Mouse (Mus musculus) lung, adult 18-20 months (tissue): Measurements from ENCODE around the gene Sh3bp5.

Experiments used
- DNase-seq, 2 experiments: peaks; one replicate each; pipeline ENCODE4 v3.0.0; 2022; ENCODE audit warnings: mixed read lengths in 2 of 2

Gene Sh3bp5

DNA sequence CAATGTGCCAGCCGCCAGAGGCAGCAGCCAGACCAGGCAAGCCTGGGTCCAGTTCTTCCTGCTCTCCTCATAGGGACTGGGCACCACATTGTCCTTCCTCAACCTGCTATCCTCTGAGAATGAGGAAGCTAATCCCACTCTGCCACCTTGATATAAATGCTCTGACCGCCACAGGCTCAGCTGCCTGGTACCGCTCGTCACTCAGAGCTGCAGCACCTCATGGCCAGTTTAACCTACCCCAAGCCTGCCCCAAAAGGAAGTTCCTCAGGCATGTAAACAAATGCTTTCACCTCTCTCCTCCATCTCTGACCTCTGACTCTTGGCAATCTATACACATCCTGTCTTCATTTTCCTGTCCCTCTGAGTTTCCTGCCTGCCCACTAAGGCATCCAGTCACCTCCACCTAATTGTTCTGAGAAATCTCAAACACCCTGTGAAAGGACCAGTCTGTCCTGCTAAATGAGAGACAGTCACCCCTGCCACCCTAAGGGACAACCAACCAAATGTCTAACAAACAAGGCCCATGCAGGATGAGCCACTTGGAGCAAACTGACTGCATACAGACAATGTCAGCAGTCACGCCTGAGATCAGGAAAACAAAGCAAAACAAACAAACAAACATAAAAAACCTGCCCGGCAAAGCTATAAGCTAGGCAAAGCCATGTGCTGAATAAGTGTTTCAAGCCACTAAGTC is 27.8 kb downstream of the Sh3bp5 start:
- DNase-seq: no peak

DNA sequence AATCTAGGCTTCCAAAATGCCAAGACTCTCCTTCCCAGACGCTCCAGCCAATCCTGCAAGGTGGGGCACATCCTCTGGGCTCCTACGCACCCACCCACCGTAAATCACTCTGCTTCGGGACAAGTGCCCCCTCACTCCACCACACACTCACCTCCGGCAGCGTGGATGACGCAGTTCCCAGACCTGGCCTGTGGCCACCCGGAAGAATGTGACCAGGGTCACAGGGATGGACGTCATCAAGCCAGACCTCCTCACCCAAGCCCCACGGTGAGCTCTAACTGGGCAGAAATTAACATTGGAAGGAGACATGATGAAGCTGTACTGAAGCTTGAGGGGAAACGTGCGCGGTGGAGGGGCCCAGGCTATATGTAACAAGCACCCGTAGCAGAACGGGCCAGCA is 28.7 kb downstream of the Sh3bp5 start:
- DNase-seq: peak; percentile 52 to 70

DNA sequence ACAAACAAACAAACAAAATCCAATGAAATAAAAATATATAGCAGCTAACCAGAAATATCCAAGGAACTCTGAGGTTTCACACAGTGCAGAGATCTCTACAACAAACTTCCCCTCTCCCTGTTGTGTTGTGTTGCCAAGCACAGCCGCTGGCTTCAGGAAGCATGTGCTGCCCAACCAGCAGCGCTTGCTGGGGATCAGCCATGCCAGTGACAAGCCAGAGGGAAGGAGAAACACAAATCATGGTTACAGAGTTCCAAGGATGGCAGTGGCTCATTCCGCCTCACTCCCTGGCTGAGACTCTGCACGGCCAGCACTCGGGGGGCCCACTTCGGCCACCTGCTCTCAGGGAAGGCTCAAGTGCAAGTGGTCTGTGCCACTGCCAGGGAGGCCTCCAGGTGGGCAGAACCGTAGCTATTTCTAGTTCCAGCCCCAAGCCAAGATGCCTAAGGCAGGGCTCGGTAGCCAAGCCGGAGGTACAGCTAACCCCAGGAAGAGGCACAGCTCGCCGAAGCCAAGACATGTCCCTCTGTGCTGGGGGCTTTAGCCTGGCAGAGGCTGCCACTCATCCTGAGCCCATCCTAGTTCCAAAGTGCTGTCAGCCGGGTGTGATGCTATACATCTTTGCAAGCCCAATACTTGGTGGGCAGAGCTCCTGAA is 29.6 kb downstream of the Sh3bp5 start:
- DNase-seq: no peak

DNA sequence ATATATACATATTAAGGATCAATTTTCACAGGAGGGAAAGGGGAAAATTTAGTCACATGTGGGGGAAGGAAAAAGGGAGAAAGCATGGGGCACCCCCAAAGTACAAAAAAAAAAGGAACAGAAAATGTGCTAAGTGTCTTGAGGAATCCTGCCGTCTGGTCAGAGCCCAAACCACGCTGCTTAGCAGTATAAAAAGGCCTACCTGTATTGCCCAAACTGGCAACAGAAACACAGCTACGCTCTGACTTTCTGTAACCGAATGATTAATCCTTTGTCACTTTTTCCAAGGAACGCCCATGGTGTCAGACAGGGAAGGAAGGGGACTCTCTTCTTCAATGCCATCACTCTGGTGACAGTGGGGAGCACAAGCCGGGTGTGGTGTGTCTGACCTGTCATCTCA is 30.2 kb downstream of the Sh3bp5 start:
- no peak for DNase-seq

DNA sequence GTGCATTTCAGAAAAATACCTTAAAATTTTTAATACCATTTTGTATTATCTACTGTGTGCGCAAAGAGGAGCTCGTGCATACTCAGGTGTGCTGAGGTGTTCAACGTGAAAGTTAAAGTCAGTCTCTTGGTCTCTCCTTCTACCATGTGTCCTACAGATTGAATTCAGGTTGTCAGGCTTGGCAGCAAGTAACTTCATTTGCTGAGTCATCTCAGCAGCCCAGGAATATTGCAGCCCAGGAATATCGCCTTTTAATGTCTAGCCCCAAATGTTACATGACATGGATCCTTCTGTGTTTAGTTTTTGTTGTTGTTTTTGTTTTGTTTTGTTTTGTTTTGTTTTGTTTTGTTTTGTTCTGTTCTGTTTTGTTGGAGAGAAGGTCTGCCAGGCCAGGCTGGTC is 31.2 kb downstream of the Sh3bp5 start:
- no peak for DNase-seq

DNA sequence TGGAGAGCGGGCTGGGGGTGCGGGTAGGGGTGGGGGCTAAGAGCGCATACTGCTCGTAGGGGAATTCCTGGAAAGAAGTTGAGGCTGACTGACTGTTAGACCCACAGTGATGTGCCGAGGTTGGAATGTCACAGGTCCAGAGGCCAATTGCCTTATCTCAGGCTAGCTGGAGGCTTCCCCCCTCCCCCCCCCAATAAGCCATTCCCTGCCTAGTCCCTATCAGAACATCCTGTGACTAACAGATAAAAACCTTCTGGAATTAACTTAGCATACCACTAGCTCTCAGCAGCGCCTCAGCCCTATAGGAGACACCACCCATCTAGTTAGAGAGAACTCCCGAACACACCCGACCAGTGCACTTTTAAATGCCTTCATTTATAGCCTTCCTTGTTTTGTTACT is 31.9 kb downstream of the Sh3bp5 start:
- no peak for DNase-seq

DNA sequence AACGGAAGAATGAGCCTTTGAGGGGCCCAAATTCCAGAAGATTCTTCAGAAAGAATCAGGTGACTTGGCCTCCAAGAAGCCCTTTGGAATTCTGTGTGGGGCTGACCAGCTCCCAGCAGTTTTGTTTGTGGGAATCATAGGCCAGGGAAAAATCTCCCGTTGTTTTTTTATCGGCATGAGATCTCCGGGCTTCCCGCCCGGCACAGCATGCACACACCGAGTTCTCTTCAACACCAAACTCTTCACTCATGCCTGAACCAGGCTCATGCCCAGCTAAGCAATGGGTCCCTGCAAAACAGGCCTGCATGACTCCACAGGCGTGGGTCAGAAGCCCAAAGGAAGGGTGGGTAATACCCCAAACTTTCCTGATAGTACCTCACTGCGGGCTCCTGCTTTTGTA is 32.3 kb downstream of the Sh3bp5 start:
- no peak for DNase-seq

DNA sequence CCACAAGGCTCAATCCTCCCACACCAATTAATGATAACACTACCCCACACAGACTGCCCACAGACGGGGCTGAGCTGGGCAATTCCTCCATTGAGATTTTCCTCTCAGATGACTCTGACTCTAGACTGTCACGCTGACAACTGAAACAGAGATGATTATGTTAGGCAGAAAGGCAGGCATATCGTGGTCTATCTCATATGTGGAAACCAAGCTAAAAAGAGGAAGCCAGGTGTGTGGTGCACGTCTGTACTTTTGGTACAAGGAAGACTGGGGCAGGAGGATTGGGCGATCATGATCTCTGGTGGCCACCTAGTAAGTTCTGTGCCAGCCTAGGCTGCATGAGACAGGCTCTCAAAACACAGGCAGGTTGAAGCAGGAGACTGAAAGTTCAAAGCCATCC is 33.2 kb downstream of the Sh3bp5 start:
- DNase-seq: no peak

DNA sequence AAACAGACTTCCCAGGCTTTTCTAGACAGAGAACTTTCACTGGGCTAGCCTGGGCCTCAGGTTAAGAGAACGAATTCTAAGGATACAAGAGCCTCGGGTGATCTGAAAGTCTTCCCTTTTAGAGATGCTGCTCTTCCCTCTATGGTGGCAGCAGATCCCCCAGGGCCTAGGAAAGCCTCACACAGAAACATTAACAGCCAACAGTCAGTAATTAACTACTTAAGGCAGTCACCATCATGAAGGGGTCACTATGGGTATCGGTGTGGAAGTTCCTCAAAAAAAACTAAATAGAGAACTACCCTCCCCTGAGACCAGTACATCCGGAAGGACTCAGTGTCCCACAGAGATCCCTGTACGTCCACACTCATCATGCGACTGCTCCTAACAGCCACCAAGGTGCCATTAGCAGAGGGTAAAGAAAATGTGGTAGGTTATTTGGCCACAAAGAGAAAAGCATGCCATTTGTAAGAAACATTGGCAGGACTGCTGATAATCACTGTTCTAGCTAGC is 33.9 kb downstream of the Sh3bp5 start:
- no peak for DNase-seq

DNA sequence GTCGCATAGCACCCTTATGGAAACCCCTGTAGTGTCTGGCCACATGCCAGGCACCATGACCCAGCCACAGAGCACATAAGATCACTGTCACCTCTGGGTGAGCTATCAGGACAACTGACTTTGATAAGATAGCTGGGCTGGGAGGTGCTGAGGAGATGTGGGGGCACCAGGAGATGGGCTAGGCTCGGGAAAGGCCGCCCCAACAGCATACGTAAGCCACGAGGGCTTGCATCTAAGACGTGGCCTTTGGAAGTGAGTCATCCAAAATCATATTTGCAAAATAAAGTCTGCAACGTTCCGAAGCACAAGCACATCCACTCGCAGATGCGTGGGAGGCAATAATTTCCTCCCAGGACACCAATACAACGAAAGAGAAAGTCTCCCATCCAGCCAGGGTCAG is 35.0 kb downstream of the Sh3bp5 start:
- no peak for DNase-seq

DNA sequence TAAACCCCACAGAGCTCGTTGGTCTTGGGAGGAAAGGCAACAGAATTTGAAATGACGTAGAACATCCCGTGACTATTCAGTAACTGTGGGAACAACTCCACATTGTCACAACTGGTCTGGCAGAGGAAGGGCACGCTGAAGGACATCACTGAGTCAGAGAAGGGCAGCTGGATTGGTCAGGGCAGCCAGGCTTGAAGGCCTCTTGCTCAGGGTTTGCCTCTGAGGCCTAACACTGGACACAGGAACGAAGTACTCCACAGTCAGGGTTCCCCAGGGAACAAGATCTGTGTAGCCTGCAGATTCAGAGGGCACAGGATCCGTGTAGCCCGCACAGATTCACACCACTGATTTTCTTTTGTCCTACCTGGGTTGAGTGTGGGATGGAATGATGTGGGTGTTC is 35.6 kb downstream of the Sh3bp5 start:
- DNase-seq: no peak

DNA sequence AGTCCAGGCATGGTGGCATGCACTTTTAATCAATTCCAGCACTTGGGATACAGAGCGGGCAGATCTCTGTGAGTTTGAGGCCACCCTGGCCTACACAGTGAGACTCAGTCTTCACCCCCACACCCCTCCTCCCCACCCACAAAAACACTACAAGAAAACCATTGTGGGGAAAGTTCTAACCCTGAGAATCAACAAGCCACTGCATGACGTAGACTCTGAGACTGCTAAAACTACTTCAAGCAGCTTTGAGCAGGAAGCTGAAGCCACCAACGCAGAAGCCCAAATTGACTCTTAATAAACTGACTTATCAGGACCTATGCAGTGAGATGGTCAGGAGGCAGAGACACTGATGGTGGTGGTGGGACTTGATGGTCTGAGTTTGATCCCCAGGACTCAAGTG is 36.6 kb downstream of the Sh3bp5 start:
- no peak for DNase-seq

DNA sequence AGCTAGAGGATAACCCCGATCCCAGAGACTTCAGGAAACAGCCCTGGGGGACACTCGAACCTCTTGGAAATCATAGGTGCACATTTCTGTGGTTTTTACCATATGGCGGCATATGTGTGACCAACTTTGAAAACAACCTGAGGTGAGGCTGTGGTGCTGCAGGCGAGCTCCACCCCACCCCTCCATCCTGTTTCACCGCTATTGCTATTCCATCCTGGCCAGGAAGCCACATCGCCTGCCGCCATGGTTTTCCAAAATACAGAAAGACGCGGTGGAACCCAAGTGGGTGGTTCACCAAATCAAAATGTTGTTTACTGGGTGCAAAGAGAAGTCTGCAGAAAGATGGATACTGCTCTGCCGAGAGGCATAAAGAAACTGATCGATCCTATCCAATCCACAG is 37.1 kb downstream of the Sh3bp5 start:
- DNase-seq: no peak

DNA sequence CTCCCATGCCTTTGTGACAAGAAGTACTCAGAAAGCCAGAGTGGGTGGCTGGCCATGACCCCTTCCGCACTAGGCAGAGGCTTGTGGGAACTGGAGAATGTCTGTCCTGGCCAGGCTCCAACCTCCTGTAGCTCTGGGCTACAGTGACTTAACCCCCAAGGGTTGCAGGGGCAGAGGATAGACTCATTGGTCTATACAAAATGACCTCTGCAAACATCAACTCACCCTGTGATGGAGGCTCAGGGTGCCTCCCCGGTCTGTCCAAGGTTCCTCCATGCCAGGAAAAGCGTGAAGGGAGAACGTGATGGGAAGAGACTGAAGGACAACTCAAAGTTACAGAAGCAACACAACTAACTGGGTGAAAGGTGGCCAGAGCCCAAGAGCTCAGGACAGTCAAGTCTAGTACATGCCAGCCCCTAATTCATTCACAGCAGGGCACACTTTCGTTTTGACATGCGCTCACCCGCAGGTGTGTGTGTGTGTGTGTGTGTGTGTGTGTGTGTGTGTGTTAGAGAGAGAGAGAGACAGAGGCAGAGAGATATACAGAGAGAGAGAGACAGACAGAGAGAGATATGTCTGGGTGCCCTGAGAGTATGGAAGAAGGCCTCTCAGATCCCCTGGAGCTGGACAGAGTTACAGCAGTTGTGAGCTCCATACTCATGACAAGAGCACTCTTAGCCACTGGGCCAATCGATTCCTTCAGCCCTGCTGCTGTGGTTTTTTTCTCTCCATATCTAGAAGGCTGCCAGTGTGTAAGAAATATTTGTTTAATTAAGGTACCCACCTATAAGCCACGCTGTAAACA is 37.9 kb downstream of the Sh3bp5 start:
- DNase-seq: no peak

DNA sequence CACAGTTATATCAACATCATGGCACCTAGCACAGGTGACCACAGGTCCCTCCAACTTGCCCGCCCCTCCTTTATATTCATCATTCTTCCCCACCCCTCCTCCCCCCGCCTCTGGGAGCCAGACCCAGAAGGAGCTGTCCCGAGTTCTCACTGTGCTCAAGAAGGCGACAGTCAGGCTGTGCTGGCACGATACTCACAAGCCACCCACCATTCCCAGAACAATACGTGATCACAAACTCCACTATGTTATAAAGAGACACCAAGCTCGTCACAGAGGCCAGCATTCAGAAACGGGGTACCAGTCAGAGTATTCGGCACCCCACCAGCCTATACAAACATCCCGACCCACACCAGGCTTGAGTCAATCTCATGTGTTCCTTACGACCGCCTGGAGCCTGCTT is 38.5 kb downstream of the Sh3bp5 start:
- no peak for DNase-seq

DNA sequence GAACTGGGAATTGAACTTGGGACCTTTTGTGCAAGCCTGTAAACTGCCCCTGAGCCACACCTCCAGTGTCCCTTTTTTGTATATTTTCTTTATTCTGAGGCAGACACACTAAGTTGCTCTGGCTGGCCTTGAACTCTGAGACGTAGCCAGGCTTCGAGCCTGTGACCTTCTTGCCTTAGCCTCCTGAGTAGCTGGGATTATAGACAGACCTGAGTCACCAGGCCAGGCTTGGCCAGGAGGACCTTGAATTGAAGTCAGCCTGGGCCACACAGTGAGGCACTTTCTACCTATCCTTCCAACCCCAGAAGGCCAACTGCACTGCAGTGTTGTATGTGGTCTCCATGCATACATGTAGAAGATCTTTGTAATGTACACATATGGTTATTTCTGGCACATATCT is 39.5 kb downstream of the Sh3bp5 start:
- no peak for DNase-seq

DNA sequence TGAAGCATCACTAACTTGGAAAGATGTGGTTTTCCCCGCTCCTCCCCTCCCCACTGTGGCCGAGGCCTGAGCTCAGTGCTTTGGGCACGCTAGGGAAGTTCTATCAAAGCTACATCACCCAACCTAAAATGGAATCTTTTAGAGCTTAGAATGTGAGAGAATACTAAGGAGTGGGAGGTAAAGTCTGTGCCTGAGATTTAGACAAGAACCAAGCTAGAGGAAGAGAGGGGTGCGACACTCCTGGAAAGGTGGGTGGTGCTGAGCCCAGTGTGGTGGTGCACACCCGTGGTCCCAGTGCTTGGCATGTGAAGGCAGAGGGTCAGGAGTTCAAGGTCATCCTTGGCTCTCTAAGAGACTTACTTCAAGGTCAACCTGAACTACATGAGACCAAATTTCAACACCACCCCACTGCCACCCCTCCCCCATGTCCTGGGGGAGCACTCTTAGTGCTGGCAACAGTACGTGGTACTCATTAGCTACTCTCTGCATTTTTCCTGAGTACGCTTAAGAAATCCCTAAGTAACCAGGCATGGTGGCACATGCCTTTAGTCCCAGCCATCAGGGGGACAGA is 40.2 kb downstream of the Sh3bp5 start:
- no peak for DNase-seq

DNA sequence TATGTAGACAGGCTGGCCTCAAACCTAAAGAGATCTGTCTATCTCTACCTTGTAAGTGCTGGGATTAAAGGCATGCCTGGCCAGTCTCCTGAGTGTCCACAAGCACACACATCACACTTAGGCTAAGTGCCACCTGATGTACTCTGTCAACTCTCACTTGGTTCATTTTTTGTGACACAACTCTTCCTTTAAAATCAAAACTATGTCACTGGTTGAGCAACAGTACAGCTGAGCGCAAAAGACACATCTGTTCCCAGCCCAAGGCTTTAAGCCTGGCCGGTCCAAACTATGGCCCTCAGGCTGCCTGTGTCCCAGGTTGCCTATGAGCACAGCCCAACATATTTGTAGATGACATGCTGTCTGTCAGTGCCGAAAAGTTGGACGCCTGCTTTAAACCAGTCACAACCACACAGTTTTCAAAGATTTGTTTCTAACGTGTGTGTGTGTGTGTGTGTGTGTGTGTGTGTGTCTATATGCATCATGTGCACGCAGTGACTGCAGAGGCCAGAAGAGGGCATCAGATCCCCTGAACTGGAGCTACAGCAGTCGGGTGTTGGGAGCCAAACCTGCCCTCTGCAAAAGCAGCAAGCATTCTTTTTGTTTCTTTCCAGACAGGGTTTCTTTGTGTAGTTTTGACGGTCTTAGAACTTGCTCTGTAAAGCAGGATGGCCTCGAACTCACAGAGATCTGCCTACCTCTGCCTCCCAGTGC is 40.9 kb downstream of the Sh3bp5 start:
- no peak for DNase-seq

DNA sequence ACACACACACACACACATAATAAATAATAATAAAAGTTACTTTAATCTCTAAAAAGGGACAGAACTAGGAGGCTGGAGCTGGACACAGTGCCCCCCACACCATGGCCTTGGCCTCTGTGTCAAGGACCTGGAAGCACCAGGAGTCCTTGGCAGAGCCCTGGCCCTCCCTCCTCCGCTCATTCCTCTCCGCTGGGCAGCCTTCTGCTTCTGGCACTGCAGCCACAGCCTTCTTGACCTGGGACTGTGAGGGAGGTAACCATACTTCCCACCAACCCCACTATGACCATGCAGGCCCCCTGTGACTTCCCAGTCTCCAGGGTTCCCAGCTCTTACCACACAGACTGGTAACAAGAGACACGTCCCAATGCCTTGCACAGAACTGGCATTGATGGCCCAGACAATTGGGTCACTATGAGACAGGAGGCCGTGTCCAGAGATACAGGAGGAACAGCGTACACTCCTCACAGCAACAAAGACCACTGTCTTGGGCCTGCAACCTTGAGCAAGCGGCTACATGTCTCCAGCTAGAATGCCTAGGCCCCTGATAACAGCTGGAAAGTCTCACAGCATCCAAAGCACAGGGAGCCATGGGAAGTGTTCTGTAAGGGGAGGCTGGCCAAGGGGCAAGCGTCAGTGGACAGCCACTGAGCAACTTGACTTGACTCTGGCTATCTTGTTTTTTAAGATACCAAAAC is 41.8 kb downstream of the Sh3bp5 start:
- no peak for DNase-seq

DNA sequence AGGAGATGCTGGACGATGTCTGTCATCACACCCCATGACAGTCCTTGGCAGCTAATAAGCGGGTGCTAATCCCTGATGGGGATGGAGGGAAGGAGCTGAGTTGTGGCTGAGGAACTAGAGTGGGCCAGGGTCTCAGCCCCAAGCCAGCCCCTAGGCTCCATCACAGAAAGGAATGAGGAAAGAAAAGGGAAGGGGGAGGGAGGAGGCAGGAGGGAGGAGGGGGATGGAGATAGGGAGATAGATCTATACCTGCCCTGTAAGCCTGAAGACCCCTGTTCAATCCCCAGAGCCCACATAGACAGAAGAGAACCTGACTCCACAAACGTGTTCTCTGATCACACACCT is 42.4 kb downstream of the Sh3bp5 start:
- no peak for DNase-seq

DNA sequence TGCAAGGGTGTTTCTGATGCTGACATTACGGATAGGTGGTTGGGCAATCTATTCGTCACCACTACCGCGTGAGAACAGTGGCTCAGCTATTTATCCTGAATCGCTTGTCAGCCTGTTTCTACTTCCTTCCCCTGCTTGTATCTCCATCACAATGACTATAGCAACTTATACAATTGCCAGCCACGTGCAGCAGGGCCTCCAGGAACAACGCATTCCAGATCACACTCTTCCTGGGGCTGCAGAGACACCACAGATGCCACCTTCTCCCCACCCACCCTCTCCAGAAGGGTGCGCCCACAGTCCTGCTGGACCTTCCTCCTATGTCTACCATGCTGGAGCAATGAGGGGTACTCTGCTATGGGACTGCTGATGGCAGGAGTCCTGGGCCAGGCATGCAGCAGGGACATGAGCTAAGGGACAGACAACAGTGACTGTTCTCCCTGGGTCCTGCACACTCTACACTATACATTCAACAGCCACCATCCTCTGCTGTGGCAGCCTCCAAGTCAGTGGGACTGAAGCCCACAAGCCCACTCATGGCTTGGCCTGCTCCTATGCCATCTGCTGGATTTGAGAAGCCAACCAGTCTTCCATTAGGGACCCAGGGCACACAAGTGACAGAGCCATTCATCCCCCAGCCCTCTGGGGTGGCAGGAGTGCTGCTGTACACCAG is 42.9 kb downstream of the Sh3bp5 start:
- DNase-seq: no peak

DNA sequence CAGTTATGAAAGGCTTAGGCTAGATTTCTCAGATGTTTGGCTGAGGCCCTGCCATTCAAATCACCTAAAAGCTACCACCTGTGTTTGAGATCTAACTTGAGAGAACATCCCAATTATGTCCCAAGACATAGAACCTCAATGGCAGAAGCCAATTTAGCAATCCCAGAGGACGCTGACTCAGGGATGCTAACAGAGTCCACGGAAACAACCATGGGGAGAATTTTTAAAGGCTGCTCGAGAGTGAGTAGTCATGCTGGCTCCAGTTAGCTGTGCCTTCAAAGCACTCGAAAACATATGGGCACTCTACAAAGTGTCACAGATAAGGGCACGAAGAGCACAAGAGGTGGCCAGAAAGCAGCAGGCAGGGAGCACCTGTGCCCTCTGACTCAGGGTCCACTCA is 43.6 kb downstream of the Sh3bp5 start:
- DNase-seq: no peak
